9 mouse cellular contexts compared by ENCODE assay signal in genomic region chr10:93142600-93143284, GRCm38 (mm10). TPM values are rescaled to one million over a fixed set of nuclear protein-coding genes. Genes with fewer than 3 reads are reported as not detected.
DNase-seq lines count a peak whose midpoint lies in the region; ATAC-seq lines count a peak whose summit lies in the region.
"Had no signal": no experiment of that assay in that cellular context is flagged by ENCODE, and none has a peak within 500 bp of the region (broad histone marks: within the 10 kb centered on the region; RNA-seq: fewer than 3 reads in every experiment).

No protein-coding gene starts in this region.

- DNase-seq in kidney, postnatal 4 days = no peak
- no peak for DNase-seq in layer of hippocampus, postnatal 10 days (ENCODE audit: low spot score in 2 of 2)
- no peak for DNase-seq in yolk sac, embryonic 10.5 days (ENCODE audit: low spot score)
- DNase-seq: lung, adult 2 months had no signal

- no peak overlapping the region for H3K9ac ChIP-seq in kidney, embryonic 16.5 days (replicated peaks; ENCODE audit: low read length)
- no peak overlapping the region for H3K9ac ChIP-seq in forebrain, embryonic 12.5 days
- H3K9ac ChIP-seq in intestine, embryonic 15.5 days = no peak overlapping the region
- no peak overlapping the region for H3K9ac ChIP-seq in stomach, embryonic 15.5 days

- no peak for ATAC-seq in kidney, embryonic 16.5 days (ENCODE audit: low FRiP score, low TSS enrichment)
- ATAC-seq in forebrain, embryonic 12.5 days (ENCODE audit: low FRiP score) = no peak
- no peak for ATAC-seq in intestine, embryonic 15.5 days
- ATAC-seq in stomach, embryonic 15.5 days (ENCODE audit: insufficient read depth, low FRiP score, low read depth) = no peak

- no peaks in the 10 kb centered on the region for H3K36me3 ChIP-seq in kidney, embryonic 16.5 days (ENCODE audit: insufficient read depth, low read length)
- H3K36me3 ChIP-seq in forebrain, embryonic 12.5 days (replicated peaks) = no peaks in the 10 kb centered on the region
- no peaks in the 10 kb centered on the region for H3K36me3 ChIP-seq in intestine, embryonic 15.5 days
- no peaks in the 10 kb centered on the region for H3K36me3 ChIP-seq in stomach, embryonic 15.5 days

- no peak overlapping the region for H3K4me3 ChIP-seq in kidney, embryonic 16.5 days (ENCODE audit: low read length)
- H3K4me3 ChIP-seq in forebrain, embryonic 12.5 days (replicated peaks) = no peak overlapping the region
- H3K4me3 ChIP-seq in intestine, embryonic 15.5 days (replicated peaks) = no peak overlapping the region
- 0 out of 2 replicates have a peak overlapping the region, but pooled peaks have one; percentile 3 for H3K4me3 ChIP-seq in stomach, embryonic 15.5 days (replicated peaks)

- 0 out of 2 replicates have a peak, but pooled peaks cover 3% of the 10 kb centered on the region for H3K4me1 ChIP-seq in kidney, embryonic 16.5 days (ENCODE audit: insufficient read depth, low read length)
- H3K4me1 ChIP-seq in forebrain, embryonic 12.5 days = peaks cover 12% of the 10 kb centered on the region
- no peaks in the 10 kb centered on the region for H3K4me1 ChIP-seq in intestine, embryonic 15.5 days (replicated peaks)
- peaks cover 6% of the 10 kb centered on the region; the same call in 1 of the 2 replicates for H3K4me1 ChIP-seq in stomach, embryonic 15.5 days

- H3K27me3 ChIP-seq in kidney, embryonic 16.5 days (ENCODE audit: insufficient read depth, low read length) = no peaks in the 10 kb centered on the region
- H3K27me3 ChIP-seq in forebrain, embryonic 12.5 days = no peaks in the 10 kb centered on the region
- no peaks in the 10 kb centered on the region for H3K27me3 ChIP-seq in intestine, embryonic 15.5 days (replicated peaks)
- no peaks in the 10 kb centered on the region for H3K27me3 ChIP-seq in stomach, embryonic 15.5 days (replicated peaks)

- H3K27ac ChIP-seq in kidney, embryonic 16.5 days (ENCODE audit: low read length) = no peak overlapping the region
- H3K27ac ChIP-seq in forebrain, embryonic 12.5 days = no peak overlapping the region
- H3K27ac ChIP-seq in intestine, embryonic 15.5 days = no peak overlapping the region
- H3K27ac ChIP-seq in stomach, embryonic 15.5 days = 0 out of 2 replicates have a peak overlapping the region, but pooled peaks have one; percentile 18
- H3K27ac ChIP-seq: kidney, postnatal 0 days had no signal

- H3K9me3 ChIP-seq in kidney, embryonic 16.5 days (ENCODE audit: low read length) = no peaks in the 10 kb centered on the region
- H3K9me3 ChIP-seq in forebrain, embryonic 12.5 days = no peaks in the 10 kb centered on the region
- no peaks in the 10 kb centered on the region for H3K9me3 ChIP-seq in intestine, embryonic 15.5 days
- no peaks in the 10 kb centered on the region for H3K9me3 ChIP-seq in stomach, embryonic 15.5 days

- H3K4me2 ChIP-seq in kidney, embryonic 16.5 days (replicated peaks; ENCODE audit: low read depth, low read length) = peak overlapping the region; percentile 34
- H3K4me2 ChIP-seq in forebrain, embryonic 12.5 days = peak overlapping the region; percentile 25
- H3K4me2 ChIP-seq in intestine, embryonic 15.5 days (replicated peaks) = peak overlapping the region; percentile 47; the same call in 1 of the 2 replicates
- H3K4me2 ChIP-seq in stomach, embryonic 15.5 days = peak overlapping the region; percentile 35; the same call in 1 of the 2 replicates

- 61% methylated on average over 8 of the region's 8 CpGs for WGBS in kidney, embryonic 16.5 days
- 65% methylated on average over 8 of the region's 8 CpGs for WGBS in forebrain, embryonic 12.5 days
- WGBS in intestine, embryonic 15.5 days = 37% methylated on average over 8 of the region's 8 CpGs
- WGBS in stomach, embryonic 15.5 days = 27% methylated on average over 8 of the region's 8 CpGs

RNA-seq across cellular contexts. Expression of gene Cdk17, which starts 17.9 kb away (rescaled TPM):
- 12.8 and 14.6 TPM in 2 replicates for polyA plus RNA-seq in kidney, embryonic 16.5 days (2015; fragmentation: Nextera tagmentation; extraction: Ambion mirVana)
- polyA plus RNA-seq in forebrain, embryonic 12.5 days (2016; fragmentation: Nextera tagmentation; extraction: Ambion mirVana) = 44.6 and 45.7 TPM in 2 replicates
- polyA plus RNA-seq in intestine, embryonic 15.5 days (2015; fragmentation: Nextera tagmentation; extraction: Ambion mirVana) = 13.6 and 14.0 TPM in 2 replicates
- polyA plus RNA-seq in stomach, embryonic 15.5 days (2015; fragmentation: Nextera tagmentation; extraction: Ambion mirVana) = 15.8 and 17.6 TPM in 2 replicates
- total RNA-seq in layer of hippocampus, postnatal 10 days (2021) = 100 to 1,000 TPM; 116 to 120 TPM
